Mouse (Mus musculus) naive thymus-derived CD4-positive, alpha-beta T cell, adult 2 months (primary cell): ENCODE data around the gene Ifitm3.
"Not testable (repeated sequence)": the region's sequence is repeated elsewhere in the genome, so short reads cannot be mapped to it uniquely, and the experiment has no call there.

Source experiments
- DNase-seq: peaks from one replicate; pipeline ENCODE4 v3.0.0-alpha.2; 2011; ENCODE audit warnings: low read depth

Ifitm3 gene

DNA sequence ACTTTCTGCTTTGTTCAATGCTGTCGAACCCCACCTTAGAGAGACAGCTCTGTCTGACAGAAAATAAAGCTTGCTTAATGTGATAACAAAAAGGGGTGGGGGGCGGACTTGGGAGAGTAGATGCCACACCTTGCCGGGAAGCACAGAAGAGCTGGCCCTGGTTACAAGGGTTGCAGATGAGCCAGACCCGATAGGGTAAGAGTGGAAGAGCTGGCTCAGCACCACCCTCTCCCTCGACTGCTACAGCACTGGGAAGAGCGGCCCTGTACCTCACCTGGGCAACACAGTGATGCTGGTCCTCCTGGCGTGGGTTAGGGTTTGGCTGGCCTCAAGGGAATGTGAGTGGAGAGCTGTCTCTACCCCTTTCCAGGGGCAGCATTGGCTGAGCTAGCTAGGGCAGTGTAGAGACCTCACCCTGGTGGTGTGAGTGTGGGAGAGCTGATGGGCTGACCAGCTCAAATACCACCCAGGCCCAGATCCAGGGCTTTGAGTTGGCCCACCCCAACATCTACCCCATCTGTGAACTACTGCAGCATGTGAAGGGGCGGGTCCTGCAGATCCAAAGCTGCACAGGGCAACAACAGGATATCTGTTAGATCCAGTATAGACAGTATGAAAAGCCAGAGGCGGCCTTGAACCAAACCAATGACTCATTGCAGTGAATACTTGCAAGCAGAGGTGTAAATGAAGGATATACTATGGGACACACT lies 22.0 kb upstream of the Ifitm3 start:
- no peak for DNase-seq

- DNase-seq = no peak
These were observed 19.8 kb upstream of the Ifitm3 start for GRCm38 (mm10) chr7:141030390-141030789.

DNA sequence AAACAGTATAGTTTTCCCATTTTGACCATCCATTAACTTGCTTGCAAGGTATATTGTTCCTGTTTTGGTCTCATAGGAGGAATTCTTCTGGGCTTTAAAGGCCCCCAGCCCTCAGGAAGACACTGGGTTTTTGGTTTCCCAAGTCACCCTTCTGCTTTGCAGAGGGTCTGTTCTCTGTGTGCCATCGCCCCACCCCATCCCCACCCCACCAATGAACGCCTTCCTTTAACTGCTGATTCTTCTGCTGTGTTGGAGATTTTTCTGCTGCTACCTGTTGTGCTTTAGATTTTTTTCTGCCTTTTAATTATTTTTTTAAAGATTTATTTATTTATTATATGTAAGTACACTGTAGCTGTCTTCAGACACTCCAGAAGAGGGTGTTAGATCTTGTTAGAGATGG lies 18.3 kb upstream of the Ifitm3 start, which contains the start of gene Gm17387:
TSS of gene Gm17387 (plus strand) at position 301 of the 400 bp plus-strand sequence.
- no peak for DNase-seq

DNA sequence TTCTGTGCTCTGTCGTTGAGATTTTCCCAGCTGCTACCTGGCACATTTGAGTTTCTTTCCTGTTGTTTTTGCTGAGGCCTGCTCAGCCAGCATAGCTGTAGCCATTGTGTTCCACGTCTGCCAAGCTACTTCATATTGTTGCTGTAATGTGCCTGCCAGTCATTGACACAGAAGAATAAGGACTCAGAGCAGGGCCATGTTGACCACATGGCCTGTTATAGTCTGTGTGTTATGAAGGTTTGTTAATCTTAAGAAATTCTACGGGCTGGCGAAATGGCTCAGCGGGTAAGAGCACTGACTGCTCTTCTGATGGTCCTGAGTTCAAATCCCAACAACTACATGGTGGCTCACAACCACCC lies 16.1 kb upstream of the Ifitm3 start:
- DNase-seq = no peak

DNA sequence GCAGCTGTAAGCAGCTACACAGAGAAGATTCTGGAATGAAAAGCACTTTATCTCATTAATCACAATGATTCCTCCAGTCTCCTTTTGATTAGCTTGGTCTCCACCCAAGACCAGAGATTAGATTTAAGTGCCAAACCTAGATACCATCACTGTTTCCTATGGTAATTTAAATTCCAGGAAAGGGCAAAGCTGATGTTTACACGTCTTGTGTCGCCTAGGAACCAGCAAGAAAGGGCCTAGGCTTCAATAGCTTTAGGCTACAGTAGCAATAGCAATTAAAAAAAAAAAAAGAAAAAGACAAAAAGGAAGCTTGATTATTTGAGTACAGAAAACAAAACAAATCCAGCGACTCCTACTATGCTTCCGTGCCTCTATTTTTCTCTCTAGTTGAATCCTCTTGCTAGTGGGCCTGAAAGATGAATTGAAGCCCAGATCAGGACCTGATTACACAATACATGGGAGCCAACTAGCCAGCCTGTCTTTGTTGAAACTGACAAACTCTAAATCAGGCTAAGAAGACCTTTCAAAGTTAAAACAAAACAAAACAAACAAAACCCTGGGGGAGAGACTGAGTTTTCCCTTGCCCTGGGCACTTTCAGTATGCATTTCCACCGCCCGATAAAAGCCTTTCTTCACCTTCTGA lies 15.6 kb upstream of the Ifitm3 start:
- DNase-seq = no peak

GRCm38 (mm10) chr7:141024865-141025838 lies 14.6 kb upstream of the Ifitm3 start:
- DNase-seq = no peak

GRCm38 (mm10) chr7:141021489-141022449 lies 11.2 kb upstream of the Ifitm3 start:
- DNase-seq = no peak

GRCm38 (mm10) chr7:141019028-141019427 lies 8.5 kb upstream of the Ifitm3 start:
- no peak for DNase-seq

DNA sequence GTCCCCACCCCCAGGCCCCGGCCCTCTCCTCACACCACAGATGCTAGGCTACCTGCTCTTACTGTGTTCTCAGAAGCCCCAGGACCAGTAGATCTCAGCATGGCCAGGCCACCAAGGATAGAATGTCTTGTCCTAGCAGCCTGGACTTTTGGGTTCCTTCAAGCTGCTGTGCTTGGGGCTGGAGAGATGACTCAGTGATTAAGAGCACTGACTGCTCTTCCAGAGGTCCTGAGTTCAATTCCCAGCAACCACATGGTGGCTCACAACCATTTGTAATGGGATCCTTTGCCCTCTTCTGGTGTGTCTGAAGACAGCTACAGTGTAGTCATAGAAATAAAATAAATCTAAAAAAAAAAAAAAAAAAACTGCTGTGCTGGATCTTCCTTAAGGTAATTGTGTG lies 7.3 kb upstream of the Ifitm3 start, which contains the start of gene Ifitm6:
TSS of gene Ifitm6 (minus strand) at position 101 of the 400 bp plus-strand sequence.
- DNase-seq = not testable (repeated sequence)

DNA sequence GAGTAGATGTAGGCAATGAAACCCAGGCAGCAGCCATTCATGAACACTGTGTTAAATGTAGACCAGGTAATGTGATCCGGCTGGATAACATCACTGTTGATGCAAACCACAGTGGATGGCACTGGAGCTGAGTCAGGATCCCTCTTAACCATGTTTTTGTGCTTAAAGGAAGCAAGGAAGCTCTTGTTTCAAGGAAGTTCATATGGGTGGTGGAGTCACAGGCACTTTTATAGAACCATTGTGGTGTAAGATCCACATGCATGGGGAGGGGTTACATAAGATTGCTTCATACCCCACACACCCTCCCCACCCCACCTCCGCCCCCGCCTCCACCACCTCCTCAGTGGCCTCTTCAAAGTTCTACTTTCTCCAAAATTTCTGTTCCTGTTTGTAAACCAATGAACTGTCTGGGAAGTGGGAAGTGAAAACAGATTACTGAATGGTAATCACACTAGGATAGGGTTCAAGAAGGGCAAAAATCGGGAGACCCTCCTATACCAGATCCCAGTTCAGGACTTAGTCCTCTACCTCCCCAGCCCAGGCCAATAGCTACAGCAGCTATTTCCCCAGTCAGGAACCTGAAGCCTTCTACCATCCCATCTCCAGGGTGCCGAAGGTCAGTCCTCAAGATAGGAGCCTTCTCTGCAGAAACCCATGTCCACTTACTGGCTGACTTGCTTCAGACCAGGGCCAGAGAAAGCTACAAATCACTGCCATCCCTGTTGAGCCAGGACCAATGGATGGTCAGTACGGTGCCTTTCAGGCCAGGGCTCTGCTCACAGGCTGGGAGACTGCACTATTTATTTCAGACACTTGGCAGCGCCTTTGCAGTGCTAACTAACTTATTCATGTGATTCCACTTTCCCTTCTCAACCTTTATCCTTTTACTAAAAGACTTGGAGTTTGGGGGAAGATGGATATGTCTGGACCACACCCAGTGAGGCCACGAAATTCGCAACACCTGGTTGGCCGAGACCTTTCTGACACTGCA lies 6.4 kb upstream of the Ifitm3 start:
- no peak for DNase-seq

DNA sequence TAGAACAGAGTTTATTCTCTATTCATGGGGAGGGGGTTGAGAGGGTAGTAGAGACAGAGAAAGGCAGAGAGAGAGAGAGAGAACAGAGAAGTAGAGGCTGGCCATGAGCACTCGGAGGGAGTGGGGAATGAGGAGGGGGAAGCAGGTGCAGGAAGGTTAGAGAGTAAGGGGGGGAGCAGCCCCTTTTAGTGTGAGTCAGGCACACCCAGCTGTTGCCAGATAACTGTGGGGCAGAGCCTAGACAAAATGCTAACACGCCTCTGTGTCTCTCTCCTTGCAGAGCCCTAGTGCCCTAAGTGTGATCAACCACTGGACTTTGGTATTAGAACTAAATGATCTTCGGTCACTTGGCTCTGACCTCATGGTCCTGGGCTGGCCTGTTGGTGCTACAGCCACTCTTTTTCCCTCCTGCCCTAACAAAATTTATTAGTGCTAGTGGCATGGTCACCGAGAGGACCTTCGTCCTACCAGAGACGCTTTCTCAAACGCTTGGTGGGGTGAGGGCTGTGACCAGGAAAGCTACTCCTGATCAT lies 734 bp upstream of the Ifitm3 start:
- DNase-seq = no peak

GRCm38 (mm10) chr7:141009665-141010064 lies 905 bp downstream of the Ifitm3 start:
- DNase-seq = no peak

- DNase-seq = peak; percentile 86
These were observed 1.5 kb downstream of the Ifitm3 start for GRCm38 (mm10) chr7:141008938-141009660.

- DNase-seq = peak; percentile 20
These were observed 2.2 kb downstream of the Ifitm3 start for GRCm38 (mm10) chr7:141008312-141008761.

GRCm38 (mm10) chr7:141006914-141007313 lies 3.7 kb downstream of the Ifitm3 start:
- DNase-seq = no peak

- DNase-seq = peak; percentile 28
These were observed 4.1 kb downstream of the Ifitm3 start for GRCm38 (mm10) chr7:141006446-141006845.

GRCm38 (mm10) chr7:141003248-141004010 lies 7.1 kb downstream of the Ifitm3 start:
- DNase-seq = no peak
